Mouse (Mus musculus): Measurements from ENCODE around the gene Hoxa11.

Gene Hoxa11

DNA sequence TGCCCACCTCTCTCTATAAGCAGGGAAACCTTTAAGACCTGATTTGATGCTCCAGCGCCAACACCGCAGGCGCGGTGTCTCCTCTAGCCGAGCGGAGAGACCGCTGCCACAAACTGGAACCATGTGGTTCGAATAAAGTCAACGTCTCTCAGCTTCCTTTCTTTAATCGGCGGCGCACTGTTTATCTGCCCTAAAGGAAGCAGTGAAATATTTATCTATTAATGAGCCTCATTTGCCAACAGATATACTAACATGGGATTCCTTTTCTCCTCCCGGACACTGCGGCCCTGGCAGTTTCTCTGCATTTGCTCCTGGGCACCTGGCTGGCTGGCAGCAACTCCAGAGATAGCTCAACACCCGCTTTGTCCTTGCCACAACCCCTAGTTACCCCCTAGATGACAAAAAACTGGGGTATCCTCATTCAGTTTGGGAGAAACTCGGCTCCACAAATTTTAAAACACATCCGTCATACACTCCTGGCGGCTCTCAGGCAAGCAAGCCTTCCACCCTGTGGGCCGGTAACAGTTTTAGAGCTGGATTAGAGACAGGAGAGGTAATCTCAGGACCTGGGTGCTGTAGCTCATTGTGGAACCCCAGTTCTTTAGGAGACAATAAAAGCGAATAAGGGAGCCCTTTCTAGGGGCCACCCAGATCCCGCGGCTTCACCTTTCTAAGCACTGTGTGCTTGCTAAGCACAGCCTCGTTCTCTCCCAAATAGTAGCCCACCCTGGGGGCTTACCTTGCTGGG, 27.5 kb downstream of the Hoxa11 start:
- no peak for DNase-seq

DNA sequence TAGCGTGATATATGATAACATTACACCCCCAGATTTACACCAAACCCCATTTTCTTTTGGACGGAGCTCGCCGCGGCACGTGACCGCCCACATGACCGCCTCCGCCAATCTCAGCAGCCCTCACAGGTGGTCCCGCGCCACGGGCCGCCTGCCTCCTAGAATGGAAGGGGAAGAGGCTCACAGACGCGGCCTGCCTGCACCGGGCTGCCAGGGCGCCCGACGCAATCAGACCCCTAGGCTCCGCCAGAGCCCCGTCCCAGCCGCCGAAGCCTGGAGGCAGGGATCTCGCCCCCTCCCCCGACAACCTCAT, 28.2 kb downstream of the Hoxa11 start:
- DNase-seq = peak; percentile 52 to 58

DNA sequence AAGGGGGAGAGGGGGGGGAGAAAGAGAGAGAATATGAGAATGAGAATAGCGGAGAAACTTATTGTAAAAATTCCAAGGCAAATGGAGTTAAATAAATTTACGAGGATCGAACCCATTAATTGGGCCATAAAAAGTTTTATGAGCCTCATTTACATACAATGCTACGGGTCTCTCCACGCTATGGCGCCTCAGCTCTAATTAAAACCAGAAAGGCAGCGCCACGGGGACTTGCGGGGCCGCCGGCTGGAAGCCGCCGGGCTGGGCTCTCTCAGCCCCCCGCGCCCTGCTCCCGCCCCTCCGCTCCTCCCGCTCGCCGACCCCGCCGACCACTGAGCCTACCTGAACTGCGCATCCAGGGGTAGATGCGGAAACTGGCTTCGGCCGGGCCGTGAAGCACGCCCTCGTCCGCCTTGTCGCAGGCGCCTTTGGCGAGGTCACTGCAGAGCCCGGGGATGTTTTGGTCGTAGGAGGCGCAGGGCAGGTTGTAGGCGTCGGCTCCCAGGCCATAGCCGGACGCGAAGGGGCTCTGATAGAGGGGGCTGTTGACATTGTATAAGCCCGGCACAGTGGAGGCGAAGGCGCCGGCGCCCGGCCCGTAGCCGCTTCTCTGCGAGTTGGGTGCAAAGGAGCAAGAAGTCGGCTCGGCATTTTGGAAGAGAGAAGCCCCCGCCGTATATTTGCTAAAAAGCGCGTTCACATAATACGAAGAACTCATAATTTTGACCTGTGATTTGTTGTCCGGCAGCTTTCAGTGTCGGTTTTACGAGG, 28.7 kb downstream of the Hoxa11 start:
- no peak for DNase-seq

- no peak for DNase-seq
Observed at GRCm38 (mm10) chr6:52215771-52216535, 29.7 kb downstream of the Hoxa11 start.

DNA sequence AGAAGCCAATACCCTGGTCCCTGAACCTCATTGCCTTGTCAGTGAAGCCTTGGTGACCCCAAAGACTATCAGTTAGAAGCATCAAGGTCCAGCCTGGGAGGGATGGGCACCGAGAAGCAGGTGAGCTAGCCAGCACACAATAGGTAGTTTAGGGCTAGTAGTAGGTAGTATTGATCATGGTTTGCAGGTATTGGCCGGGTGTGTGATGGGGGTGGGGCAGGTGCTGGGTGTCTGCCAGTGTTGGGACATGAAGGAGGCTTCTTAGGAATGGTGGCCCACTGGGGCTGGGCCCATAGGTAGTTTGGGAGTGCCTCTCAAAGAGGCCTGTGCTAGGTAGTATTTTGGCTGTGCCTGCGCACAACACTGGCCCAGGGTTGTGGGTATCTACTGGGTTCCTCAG, 30.5 kb downstream of the Hoxa11 start:
- no peak for DNase-seq

- no peak for DNase-seq
Observed at GRCm38 (mm10) chr6:52214271-52214670, 31.3 kb downstream of the Hoxa11 start.

GRCm38 (mm10) chr6:52213119-52213986, 32.3 kb downstream of the Hoxa11 start, which contains the start of the genes Hoxa3 and Gm28308:
TSS of gene Hoxa3 (minus strand) at chr6:52213336.
TSS of gene Gm28308 (minus strand) at chr6:52213339.
- DNase-seq = no peak

DNA sequence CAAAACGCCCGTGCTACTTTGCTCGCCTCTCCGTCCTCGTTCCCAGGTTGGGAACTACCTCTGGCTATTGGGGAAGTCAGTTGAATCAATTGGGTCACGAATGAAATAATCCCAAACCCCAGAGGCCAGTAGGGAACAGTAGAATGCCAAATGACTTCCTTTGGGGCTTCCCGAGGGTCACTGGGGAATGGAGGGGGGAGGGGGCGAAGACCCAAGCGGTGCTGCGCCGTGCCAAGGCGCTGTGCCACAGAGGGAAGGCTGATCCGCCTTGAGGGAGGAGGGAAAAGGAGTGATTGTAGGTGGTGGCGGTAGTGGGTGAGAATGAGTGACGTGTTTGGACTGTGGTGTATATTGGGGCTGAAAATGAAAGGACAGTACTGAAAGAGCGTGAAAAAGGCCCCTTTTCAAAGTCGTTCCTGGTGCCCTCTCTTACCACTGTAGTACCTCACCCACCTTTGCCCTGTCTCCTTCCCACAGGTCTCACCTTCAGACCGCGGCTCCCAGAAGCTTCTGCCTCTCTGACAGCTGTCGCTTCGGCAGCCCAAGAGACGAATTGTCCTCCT, 33.0 kb downstream of the Hoxa11 start:
- DNase-seq = no peak

- DNase-seq = no peak
Observed at GRCm38 (mm10) chr6:52211961-52212360, 33.6 kb downstream of the Hoxa11 start.

GRCm38 (mm10) chr6:52211170-52211935, 34.3 kb downstream of the Hoxa11 start:
- peak in 1 of 2 experiments; percentile 43 for DNase-seq

DNA sequence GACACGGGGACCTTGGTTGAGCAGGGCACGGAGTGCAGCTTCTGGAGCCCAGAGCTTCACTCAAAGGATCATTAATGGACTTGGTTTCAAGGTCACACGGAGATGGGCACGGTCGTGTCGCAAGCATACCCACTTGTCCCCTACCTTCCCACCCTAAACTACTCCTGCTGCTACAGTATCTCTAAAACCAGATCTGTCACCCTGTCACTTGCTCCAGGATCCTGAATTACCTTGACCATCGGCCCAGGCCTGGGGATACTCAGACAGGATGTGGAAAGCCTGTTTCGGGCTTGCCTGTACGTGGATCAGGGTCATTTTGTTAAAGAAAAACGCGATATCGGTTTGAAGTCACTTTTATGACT, 35.9 kb downstream of the Hoxa11 start:
- DNase-seq = no peak

- no peak for DNase-seq
Observed at GRCm38 (mm10) chr6:52208868-52209684, 36.5 kb downstream of the Hoxa11 start.

DNA sequence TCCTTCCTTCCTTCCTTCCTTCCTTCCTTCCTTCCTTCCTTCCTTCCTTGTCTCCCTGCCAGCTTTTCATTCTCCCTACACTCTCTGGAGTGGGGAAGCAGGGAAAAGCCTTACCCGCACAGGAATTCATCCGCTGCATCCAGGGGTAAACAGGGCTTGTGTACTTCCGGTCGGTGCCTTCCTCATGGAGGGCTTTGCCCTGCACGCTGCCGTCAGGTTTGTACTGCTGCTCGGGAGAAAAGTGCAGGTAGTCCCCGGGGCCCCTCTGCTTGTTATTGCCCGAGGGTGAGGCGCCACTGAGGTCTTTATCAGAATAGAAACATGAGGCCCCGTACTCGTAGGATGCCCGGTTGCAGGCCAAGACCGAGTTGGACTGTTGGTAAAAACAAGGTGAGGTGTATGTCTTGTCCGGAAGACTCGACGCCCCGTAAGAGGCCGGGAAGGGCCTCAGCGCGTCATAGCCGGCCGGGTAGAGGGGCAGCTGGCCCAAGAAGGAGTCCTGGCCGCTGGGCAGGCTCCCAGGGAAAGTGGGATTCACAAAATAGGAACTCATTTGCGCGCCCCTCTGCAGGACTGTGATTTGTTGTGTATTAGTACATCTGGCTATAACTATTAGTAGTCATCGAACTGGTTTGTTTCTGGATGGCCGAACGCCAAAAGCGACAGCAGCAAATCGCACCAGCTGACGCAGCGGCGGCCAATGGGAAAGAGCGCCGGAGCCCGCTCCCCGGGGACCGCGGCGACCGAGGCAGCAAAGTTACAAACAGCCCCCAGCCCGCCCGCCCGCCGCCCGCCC, 37.3 kb downstream of the Hoxa11 start, which contains the start of gene Hoxa6:
TSS of gene Hoxa6 (minus strand) at position 651 of the 796 bp plus-strand sequence.
- DNase-seq = no peak

- DNase-seq = no peak
Observed at GRCm38 (mm10) chr6:52207684-52207976, 38.0 kb downstream of the Hoxa11 start.

DNA sequence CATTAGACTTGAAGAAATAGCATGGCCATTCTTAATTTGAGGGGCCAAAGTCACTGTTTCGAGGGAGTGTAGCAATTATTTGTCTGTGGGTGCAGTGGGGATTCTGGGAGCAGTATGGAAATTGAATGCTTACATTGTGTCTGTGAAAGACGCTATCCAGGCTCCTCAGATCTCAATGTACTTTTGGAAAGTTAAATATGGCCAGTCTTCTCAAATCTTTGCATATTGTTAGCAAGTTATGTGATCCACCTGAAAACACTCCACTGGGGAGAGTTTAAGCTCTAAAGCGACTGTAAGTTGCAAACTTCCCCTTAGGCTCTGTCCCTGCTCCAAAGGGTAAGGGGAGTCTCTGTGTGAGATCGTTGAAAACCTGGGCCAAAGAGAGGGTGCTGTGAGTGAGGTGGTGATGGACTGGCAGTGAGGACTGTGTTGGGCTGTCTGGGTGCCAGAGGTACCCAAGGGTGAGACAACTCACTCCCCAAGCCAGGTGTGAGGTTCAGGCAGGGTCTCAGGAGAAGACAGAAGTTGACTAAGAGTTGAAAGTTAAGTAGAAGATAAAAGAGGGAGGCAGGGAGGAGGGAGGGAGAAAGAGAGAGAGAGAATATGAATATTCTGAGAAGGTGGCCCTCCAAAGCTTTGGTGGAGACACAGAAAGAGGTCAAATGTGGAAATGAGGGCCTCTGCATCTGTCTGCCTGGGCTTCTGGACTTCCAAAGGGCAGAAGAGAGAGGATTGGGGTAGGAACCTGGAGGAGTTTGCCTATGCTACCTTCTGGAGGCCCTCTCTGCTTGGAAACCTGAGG, 38.5 kb downstream of the Hoxa11 start:
- no peak for DNase-seq

- DNase-seq = no peak
Observed at GRCm38 (mm10) chr6:52205638-52206621, 39.7 kb downstream of the Hoxa11 start.

DNA sequence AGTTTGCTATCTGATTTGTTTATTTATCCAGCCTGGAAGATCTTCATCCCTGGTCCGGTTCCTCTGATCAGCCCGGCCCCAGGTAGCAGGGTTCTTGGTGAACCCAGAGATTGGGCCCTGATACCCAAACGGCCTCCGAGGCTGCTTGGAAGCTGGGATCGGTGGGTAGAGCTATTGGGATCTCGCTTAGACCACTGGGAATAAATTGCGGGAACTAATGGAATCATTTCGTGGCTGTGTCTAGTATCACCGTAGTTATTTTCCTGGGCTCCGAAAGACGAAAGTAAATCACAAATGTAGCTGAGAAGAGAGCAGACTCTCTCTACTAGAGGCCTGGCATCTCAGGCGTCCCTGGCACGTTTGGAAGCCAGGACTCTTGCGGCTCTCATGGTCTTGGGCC, 40.4 kb downstream of the Hoxa11 start:
- DNase-seq = no peak

Data from thymus, adult 18-20 months (tissue).